Mouse (Mus musculus) G1E (cell line): Measurements from ENCODE around the gene Myo10.

Experiments
- CTCF ChIP-seq: IDR thresholded peaks from 2 replicates; pipeline ENCODE4 v1.5.1; 2012; ENCODE audit warnings: low read depth, low read length, inconsistent platforms, mixed read lengths
- GATA1 ChIP-seq: IDR thresholded peaks from 2 replicates; pipeline ENCODE4 v1.6.1; 2012; ENCODE audit warnings: borderline replicate concordance, low read length, inconsistent platforms, mixed read lengths
- POLR2AphosphoS5 ChIP-seq: IDR thresholded peaks from 2 replicates; pipeline ENCODE4 v1.6.1; 2012; ENCODE audit warnings: low read depth, low read length, inconsistent platforms; ENCODE audit not compliant: insufficient replicate concordance

- TF ChIP-seq CTCF: no peak
- no peak for TF ChIP-seq GATA1
- no peak for TF ChIP-seq POLR2AphosphoS5
Observed at GRCm38 (mm10) chr15:25761800-25762211, 139.5 kb downstream of the Myo10 start.
